Mouse (Mus musculus): ENCODE measurements around the gene Olfr279.

The Olfr279 gene

GRCm38 (mm10) chr15:98492102-98492501, at the start of gene Olfr279:
Gene Olfr279 (plus strand): TSS chr15:98492402.
- DNase-seq (ENCODE audit: low read depth in 2 of 2, low spot score in 2 of 2), result no peak

GRCm38 (mm10) chr15:98444561-98444960, 47.6 kb upstream of the Olfr279 start:
- DNase-seq (ENCODE audit: low read depth in 2 of 2, low spot score in 2 of 2), result no peak

GRCm38 (mm10) chr15:98448521-98448920, 43.7 kb upstream of the Olfr279 start:
- no peak for DNase-seq (ENCODE audit: low read depth in 2 of 2, low spot score in 2 of 2)

DNA sequence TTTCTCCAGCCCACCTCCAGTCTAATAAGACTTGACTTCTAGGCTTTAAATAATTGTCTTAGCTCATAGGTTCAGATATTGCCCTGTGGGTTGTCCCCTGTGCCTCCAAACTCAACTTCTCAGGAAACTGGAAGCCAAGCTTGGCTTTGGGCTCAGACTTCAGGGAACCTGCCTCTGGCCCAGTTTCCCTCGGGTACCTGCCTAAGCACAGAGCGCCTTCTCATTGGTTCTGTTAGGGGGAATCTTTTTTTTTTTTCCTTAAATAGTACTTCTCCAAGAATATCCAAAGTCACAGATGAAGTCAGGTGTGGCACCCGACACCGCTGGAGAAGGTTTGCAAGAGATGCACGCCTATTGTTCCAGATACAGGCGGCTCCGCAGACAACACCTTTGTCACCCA, 39.9 kb upstream of the Olfr279 start, which contains the start of gene Olfr281:
Gene Olfr281 (plus strand): TSS at position 301 of the 400 bp plus-strand sequence.
- no peak for DNase-seq (ENCODE audit: low read depth in 2 of 2, low spot score in 2 of 2)

GRCm38 (mm10) chr15:98469596-98469995, 22.6 kb upstream of the Olfr279 start, which contains the start of gene OR5BS1P:
Gene OR5BS1P (plus strand): TSS chr15:98469896.
- no peak for DNase-seq (ENCODE audit: low read depth in 2 of 2, low spot score in 2 of 2)

DNA sequence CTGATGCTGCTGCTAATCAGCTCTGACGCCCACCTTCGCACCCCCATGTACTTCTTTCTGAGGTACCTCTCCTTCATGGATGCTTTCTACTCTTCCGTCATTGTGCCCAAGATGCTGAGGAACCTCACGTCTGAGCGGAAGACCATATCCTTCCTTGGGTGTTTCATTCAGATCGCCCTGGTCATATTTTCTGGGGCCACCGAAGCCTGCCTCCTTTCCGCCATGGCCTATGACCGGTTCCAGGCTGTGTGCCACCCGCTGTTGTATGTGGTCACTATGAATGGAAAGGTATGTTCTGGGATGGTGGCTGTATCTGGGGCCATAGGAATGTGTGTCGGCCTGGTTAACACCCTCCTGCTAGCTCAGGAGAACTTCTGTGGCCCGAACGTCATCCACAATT, 20.7 kb upstream of the Olfr279 start:
- DNase-seq (ENCODE audit: low read depth in 2 of 2, low spot score in 2 of 2), result no peak

GRCm38 (mm10) chr15:98474958-98475357, 17.2 kb upstream of the Olfr279 start:
- DNase-seq (ENCODE audit: low read depth in 2 of 2, low spot score in 2 of 2), result no peak

GRCm38 (mm10) chr15:98475382-98475781, 16.8 kb upstream of the Olfr279 start:
- DNase-seq (ENCODE audit: low read depth in 2 of 2, low spot score in 2 of 2), result peak; percentile 30 to 31

- DNase-seq (ENCODE audit: low read depth in 2 of 2, low spot score in 2 of 2), result no peak
Observed at GRCm38 (mm10) chr15:98476281-98476680, 15.9 kb upstream of the Olfr279 start.

DNA sequence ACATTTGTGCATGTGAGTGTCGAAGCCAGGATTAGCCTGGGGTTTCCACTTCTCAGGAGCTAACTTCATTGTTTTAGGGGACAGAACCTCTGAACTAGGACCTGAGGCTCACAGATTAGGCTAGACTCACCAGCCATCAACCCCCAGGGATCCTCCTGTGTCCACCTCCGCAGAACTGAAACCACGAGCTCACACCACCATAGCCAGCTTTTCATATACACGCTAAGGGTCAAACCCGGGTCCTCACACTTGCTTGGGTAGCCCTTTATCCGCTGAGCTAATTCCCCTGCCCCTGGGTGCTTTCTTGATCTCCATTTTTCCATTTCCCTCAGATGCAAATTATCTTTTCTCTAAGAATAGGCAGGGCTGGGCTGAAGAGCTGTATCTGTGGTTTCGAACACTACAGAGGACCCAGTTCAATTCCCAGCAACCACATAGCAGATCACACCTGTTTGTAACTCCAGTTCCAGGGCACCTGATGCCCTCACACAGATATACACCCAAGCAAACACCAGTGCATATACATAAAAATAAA, 12.6 kb upstream of the Olfr279 start:
- no peak for DNase-seq (ENCODE audit: low read depth in 2 of 2, low spot score in 2 of 2)

- no peak for DNase-seq (ENCODE audit: low read depth in 2 of 2, low spot score in 2 of 2)
Observed at GRCm38 (mm10) chr15:98482701-98483100, 9.5 kb upstream of the Olfr279 start, which contains the start of gene Lalba. Gene Lalba (minus strand): TSS chr15:98482721.

- DNase-seq (ENCODE audit: low read depth in 2 of 2, low spot score in 2 of 2), result no peak
Observed at GRCm38 (mm10) chr15:98483907-98484886, 8.0 kb upstream of the Olfr279 start.

DNA sequence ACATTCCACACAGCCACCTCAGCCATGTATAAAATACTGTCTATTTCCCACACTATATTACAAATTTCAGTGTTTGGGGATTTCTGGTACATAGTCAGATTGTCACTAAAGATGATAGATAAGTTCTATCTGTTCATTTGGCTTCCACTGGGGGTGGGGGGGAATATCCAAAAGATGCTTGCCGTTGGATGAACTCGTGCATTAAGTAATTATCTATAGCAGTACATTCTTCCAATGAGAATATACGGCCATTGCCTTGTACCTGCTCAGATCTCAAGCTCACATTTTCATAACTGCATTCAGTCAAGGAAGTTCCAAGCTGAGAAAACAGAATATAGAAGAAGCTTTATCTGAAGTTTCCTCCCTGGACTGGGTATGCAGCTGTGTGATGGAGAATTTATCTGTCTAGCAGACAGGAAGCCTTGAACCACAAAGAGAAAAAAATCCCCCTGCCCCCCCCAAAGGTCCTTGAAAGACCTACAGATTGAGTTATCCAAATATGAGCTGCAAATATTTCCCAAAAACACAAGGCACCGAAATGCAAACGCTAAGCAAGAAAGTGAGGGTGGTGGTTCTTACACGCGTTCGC, 5.7 kb upstream of the Olfr279 start:
- no peak for DNase-seq (ENCODE audit: low read depth in 2 of 2, low spot score in 2 of 2)

DNA sequence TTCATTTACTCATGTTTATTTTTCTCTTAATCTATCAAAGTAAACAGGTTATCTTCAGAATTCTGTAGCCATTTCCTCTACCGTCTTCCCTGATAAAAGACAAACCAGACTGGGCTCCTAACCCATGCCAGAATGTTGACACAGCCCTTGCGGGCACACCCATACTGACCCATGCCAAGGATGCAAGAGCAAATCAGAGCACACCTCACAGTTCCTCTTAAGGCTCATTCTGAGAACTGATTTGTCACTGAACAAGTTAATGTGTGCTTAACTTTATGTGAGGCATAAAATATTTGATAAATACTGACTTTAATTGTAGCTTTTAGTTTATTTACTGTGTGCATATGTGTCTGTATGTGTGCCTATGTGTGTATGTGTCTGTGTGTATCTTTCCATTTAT, 870 bp upstream of the Olfr279 start:
- no peak for DNase-seq (ENCODE audit: low read depth in 2 of 2, low spot score in 2 of 2)

- no peak for DNase-seq (ENCODE audit: low read depth in 2 of 2, low spot score in 2 of 2)
Observed at GRCm38 (mm10) chr15:98497631-98498030, 5.4 kb downstream of the Olfr279 start.

DNA sequence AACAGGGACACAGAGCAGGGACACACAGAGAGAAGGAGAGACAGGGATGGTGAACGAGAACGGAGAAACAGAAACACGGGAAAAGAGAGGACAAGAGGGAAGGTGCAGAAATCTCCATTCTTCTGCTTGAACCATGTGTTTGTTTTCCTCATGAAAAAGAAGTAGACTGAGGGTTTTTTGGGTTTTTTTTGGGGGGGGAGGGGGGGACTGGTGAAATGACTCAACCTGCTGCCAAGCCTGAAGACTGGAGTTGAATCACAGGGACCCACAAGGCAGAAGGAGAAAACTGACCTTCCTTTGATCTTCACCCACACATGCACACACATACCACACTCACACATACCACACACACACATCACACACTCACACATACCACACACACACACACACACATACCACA, 11.1 kb downstream of the Olfr279 start:
- no peak for DNase-seq (ENCODE audit: low read depth in 2 of 2, low spot score in 2 of 2)

DNA sequence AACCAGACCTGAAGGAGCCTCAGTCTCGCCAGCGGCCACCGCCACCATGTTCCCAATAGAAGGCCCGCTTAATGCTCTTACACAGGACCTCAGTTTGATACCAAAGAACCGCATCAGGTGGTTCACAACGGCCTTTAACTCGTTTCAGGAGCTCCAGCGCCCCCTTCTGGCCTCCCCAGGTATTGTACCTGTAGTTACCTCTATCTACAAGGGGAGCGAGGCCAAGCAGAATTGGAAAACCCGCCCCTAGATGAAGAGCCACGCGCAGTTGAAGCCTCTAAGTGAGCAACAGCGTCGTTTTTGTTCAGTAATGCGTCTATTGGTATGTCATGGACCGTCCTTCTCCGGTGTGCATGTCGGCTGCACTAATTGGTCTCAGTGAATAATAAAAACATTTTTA, 12.3 kb downstream of the Olfr279 start:
- DNase-seq (ENCODE audit: low read depth in 2 of 2, low spot score in 2 of 2), result peak; percentile 53 to 74

GRCm38 (mm10) chr15:98506253-98506957, 14.2 kb downstream of the Olfr279 start:
- DNase-seq (ENCODE audit: low read depth in 2 of 2, low spot score in 2 of 2), result no peak

DNA sequence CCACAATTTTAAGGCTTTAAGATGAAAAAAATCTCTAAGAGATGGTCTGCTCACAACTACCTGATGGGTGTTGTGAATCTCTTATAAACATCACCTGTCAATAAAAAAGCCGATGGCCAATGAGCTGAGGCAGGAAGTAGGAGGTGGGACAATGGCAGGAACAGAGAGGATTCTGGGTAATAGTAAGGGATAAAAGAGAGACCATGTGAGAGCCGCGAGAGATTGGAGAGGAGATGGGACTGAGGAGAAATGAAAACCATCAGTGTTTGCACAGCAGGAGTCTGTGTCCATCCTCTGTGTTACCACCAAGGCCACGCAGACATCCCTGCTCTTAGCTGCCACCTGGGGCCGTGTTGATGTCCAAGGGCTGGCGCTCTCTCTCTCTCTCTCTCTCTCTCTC, 15.1 kb downstream of the Olfr279 start:
- no peak for DNase-seq (ENCODE audit: low read depth in 2 of 2, low spot score in 2 of 2)

- no peak for DNase-seq (ENCODE audit: low read depth in 2 of 2, low spot score in 2 of 2)
Observed at GRCm38 (mm10) chr15:98509387-98509786, 17.2 kb downstream of the Olfr279 start.

Measured in CD8-positive naive resting alpha-beta T cell, adult 2 months (primary cell).